Mouse (Mus musculus) ES-E14 (cell line): ENCODE data around the gene Lrrc9.

Experiments used
- CHD2 ChIP-seq: IDR thresholded peaks from 2 replicates; pipeline ENCODE4 v1.6.1; 2014; ENCODE audit warnings: mild to moderate bottlenecking, low read depth, low read length, inconsistent platforms
- HCFC1 ChIP-seq: IDR thresholded peaks from 2 replicates; pipeline ENCODE4 v1.6.1; 2012; ENCODE audit warnings: low read length, inconsistent platforms, borderline replicate concordance; ENCODE audit not compliant: insufficient read depth

DNA sequence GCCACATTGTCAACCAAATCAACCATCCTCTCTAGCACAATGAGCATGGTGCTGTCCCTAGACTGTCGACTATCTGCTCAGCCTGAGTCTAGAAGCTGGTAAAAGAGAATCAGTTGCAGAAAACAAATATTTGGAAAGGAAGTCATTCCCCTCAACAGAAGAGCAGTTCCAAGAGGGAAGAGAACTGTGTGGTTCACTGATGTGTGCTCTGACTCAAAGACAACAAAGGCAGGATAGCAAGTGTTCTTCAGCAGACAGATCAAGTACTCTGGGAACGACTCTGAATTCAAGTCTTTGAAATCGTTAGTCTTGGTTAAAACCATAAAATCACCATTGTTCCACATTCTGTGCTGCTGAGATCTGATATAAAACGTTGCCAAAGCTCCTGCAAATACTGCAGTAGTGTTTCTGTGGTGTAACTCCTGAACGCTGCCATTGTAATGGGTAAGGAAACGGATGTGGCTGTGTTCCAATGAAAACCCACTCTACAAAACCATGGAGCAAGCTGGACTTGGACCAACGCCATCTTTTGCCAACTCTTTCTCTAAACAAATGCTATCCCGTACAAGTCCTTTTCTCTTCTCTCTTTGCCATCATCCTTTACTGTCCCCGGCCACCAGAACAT, 8.3 kb upstream of the Lrrc9 start:
- TF ChIP-seq HCFC1: no peak
- TF ChIP-seq CHD2: no peak
